Mouse (Mus musculus) G1E-ER4 (cell line): ENCODE results near the gene Brpf3. TPM values are rescaled to one million over a fixed set of nuclear protein-coding genes. Genes with fewer than 3 reads are reported as not detected.

Experiments used
- GATA1 ChIP-seq: IDR thresholded peaks from one replicate; pipeline ENCODE4 v1.8.0; 2012; ENCODE audit warnings: low read length, inconsistent platforms
- polyA plus RNA-seq: library from polyadenylated mRNA; stranded (reverse); fragments of >175 nt; gene quantifications from 2 replicates; pipeline ENCODE4 v1.2.3, GENCODE M21; 2012

The Brpf3 gene
- polyA plus RNA-seq, 1 experiment: 25.0 TPM

DNA sequence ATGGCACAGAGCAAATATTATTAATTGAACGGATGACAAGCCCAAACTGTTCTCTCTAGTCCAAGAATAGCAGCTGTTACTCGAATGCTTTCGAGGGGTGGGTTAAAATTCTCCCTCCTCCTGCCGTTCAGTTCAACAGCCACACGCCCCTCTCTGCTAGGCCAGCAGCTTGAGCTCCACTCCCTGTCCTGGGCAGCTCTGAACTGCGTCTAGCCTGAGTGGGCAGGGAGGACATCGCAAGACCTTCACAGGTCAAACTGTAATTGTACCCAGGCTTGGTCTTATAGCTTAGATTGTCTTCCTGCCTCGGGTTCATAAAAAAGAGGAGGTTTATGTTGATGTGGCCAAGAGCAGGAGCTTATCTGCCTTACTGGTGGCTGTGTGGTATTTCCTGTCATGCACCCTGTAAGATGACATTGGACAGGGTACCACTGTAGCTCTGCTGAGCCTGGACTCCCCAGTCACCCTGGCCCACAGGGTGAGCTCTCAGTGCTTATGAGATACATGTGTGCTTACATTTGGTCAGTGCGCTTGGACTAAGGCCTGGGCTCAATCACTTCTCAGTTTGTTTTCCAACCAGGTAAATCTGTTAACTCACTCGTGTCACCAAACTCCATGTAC is 14.6 kb downstream of the Brpf3 start:
- no peak for TF ChIP-seq GATA1

DNA sequence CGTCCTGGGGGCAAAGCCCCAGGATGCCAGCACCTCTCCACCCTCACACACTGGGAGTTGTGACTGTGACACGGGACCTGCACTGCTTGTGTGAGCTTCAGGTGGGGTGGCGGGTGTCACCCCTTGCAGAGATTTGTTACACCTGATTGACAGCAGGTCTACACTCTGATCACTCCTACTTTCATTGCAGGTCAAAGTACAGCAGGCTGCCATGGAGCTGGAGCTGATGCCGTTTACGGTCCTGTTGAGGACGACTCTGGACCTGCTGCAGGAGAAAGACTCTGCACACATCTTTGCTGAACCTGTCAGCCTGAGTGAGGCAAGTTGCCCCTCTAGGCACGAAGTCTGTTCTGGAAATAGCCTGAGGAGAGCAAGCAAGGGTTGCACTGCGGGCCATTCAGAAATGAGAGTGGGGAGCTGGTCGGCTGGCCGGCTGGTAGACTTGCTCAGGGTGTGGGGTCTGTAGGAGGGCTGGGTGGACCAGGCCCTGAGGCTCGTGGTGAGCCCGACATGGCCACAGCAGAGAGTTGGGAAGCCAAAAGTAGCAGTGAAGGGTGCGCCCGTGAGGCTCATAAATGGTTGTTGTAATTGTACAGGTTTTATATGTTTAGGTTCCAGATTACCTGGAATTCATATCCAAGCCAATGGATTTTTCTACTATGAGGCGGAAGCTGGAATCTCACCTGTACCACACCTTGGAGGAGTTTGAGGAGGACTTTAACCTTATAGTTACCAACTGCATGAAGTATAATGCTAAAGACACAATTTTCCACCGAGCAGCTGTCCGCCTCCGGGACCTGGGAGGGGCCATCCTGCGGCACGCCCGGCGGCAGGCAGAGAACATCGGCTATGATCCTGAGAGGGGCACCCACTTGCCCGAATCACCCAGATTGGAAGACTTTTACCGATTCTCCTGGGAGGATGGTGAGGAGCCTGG is 16.3 kb downstream of the Brpf3 start:
- TF ChIP-seq GATA1: no peak

DNA sequence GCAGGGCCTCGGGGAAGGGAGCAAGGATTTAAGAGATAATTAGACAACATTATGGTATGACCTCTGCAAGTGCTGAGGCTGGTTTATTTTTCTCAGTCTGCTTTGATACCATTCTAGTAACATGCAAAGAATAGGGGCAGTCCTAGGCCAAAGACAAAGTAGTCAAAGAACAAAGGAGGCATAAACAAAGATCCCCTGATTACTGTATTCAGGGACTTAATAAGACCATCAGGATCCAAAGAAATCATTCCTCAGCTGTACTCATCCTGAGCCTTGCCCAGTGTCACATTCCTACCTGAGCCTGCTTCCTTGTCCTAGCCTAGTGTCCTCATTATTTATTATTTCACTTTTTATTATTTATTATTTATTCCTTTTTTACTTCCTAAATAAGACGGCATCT is 19.3 kb downstream of the Brpf3 start:
- TF ChIP-seq GATA1: no peak

DNA sequence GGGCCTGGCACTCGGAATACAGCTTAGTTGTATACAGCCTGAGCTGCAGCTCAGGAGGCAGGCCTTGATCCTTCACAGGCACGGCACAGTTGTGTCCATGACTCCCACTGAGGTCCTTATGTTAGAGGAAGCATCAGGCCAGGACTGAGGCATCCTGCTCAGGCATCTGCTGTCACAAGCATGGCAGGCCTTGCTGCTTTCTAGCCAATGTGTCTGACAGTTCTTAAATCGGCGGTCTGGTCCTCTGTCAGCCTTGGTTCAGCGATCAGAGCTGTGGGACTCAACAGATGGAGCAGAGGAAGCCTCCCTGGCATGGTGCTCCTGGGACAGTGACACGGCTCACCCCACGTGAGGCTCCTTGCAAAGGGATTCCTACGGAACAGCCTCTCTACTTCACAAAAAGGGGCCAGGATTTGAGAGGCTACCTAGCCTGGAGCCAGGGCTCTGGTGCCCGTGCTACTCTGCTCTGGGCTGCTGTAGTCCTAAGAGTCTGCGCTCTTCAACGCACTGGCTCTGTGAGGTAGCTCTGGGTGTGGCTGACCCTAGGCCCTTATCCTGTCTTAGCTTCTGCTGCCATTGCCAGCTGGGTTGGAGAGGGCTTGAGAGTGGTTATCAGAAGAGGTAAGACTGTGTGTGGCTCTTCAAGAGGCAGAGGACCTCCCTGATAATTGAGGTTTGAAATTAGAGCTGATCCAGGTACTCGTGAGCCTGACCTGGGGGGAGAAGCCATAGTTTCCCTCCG is 22.3 kb downstream of the Brpf3 start:
- TF ChIP-seq GATA1: peak; percentile 42

DNA sequence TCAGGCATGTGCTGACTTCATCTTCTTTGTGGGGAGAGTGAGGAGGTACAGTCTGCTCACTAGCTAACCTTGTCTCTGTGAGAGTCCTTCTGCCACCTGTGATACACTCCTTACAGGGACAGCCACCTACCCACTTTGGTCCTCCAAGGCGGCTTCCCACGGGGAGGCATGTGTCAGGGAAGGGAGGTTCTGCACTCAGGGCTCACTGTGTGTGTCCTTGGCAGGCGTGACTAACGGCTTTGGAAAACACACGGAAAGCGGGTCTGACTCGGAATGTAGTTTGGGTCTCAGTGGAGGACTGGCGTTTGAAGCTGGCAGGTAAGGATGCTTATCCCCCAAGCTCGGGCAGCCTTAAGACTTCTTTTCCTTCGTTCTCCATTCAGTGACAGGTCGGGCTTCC is 22.9 kb downstream of the Brpf3 start:
- TF ChIP-seq GATA1: no peak

DNA sequence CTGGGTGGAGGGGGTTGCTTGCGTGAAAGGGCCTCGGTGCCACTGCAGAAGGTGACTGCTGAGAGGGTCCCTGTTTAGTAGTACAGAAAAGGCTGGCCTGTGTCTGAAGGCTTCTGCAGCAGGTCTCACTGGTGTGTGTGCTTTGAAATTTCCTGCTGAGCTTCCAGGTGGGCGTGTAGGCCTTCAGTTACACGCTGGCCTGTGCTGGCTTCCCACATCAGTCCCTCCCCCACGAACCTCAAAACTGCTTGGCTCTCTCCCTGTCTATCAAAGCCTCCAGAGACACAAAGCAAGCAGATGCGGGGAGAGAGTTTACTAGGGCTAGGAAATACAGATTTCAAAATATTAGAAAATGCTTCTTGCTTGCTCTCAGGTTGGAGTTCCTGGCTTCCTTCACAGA is 24.0 kb downstream of the Brpf3 start:
- no peak for TF ChIP-seq GATA1

DNA sequence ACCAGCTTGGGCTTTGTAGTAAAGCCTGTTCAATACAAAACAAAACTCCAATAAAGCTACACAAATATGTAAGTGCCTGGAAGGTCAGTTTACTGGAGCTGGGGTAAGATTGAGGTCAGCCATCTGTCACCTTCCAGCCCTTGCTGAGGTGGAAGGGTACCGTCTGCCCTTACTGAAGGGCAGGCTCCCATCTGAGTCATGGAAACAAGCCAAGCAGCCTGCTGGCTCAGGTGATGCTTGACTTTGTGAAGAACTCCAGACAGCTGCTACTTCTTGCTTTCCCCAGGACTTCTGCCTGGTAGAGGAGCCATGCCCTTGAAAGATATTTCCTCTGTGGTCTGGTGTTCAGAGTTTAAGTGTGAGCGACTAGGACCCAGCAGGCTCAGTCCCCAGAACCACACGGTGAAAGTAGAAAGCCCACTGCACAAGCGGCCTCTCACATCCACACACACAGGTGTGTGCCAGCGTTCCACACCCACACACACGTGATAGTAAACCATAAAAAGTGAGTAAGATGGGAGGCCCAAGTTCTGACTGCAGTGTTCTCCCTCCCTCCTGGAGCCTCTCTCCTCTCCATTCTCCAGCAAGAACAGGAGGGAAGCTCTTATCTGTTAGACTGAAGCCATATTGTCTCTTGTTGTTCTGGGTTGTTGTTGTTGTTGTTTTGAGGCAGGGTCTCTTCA is 24.6 kb downstream of the Brpf3 start:
- no peak for TF ChIP-seq GATA1

DNA sequence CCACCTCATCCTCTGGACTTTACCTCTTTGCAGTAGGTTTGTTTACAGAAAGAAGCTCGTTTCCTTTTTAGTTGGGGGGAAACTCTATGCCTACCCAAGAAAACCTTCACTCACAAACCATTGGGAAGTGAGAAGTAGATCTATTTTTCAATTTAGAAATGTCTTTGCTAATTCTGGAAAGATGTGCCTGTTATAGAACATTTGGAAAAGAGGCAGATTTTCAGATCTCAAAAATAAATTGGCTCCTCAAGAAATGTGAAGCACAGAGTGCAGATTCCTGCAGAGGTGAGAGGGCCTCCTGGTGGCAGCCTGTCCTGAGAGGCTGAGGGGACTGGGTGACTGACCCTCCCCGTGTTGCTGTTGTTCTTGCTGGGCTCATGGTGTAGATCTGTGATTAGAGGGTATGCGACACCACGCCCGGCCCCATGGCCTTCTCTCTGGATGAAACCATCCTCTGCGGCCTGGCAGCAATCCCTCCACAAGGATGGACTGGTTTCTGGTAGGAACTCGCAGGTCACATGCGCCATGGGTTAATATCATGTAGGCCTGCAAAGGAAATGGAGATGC is 26.9 kb downstream of the Brpf3 start:
- TF ChIP-seq GATA1: no peak

DNA sequence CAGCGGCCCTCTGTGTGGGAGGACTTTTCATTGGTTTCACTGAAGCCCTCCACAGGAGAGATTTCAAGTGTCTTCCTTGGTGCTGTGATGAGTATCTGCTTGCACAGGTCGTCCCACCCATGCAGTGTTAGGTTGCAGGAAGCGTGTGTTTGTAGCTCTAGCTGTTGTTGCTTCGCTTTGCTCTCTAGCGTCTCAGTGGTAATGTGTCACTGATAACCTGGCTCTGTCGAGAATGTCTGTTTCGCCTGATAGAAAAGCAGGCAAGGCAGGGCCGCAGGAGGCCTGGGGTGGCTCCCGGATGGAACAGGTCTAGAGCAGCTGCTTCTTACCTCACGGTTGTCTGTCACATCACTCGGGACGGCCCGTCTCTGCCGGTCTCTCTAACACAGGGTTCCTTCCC is 28.2 kb downstream of the Brpf3 start:
- no peak for TF ChIP-seq GATA1

DNA sequence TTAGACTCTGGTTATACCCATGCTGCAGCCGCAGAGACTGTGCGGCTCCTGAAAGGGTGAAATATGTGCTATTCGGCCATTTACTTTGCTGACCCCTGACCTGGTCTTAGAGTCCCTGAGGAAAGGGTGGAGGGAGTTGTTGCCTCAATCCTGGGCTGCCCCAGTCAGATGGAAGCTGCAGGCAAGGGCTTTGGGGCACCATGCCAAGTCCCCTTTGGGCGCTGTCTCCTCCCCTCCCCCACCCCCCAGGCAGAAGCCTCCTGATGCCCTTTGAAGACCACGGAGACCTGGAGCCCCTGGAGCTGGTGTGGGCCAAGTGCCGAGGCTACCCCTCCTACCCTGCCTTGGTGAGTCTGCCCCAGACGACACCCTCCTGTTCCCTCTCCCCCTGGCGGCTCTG is 30.2 kb downstream of the Brpf3 start:
- TF ChIP-seq GATA1: no peak

DNA sequence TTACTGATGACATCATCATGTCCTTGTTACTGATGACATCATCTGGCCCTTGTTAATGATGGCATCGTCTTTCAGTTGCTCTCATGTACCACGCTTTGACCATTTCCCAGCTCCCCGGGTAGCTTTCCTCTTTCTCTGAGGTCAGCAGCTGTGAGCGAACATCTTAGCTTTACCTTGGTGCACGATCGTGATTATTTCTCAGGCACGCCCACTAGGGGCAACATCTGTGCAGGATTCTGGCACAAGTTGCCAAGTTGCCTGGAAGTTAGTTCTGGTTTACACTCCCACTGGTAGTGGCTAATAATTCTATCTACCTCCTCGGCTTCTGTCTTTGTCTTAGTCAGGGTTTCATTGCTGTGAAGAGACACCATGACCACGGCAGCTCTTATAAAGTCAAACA is 31.1 kb downstream of the Brpf3 start:
- no peak for TF ChIP-seq GATA1

DNA sequence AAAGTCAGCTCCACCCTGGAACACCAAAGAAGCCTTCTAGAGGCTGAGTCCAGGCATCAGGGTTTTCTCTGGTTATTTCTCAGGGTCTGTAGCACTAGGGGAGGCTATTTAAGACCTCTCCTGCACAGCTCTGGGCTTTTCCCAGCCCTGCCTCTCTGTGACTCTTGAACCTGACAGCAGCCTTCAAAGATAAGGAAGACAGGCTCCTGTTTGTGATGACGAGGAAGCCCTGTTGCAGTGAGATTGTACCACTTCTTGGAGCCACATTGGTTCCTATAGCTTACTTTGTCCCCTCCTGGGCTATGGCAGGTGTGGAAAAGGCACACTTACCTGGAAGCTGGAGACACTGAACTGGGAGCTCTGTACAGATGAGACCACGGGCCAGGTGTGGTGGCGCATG is 32.0 kb downstream of the Brpf3 start:
- no peak for TF ChIP-seq GATA1

DNA sequence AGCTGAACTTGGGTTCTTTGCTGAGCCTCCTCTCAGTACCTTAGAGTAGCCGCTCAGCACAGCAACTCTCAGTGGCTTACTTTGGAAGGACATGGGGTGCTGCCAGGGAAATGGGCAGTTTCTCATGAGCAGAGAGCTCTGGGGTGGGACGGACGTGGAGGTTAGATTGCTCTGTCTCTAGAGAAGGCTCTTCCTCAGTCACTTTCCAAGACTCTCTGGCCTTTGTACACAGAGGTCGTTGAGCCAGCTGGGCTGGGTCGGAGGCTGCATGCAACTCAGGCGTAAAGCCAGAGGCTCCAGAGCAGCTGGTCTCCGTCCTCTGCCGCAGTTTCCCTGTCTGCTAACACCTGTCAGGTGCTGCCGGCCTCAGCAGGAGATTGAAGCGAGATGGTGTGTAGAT is 33.8 kb downstream of the Brpf3 start:
- no peak for TF ChIP-seq GATA1

DNA sequence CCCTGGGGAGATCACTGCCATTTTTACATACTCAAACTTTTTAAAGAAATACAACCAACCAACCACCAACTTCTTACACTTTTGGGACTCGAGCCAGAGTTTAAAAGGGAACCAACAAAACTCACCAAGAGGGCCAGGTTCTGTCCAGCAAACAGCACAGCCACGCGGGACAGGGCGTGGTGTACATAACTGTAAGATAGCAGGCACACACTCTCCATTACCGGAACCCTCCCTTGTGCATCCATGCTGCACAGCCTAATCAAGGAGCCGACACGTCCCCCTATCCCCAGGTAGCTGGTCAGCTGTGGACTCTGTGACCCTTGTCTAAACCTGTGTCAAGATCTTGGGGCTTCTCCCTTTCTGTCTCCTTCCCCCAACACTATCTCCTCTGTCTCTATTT is 37.0 kb downstream of the Brpf3 start:
- TF ChIP-seq GATA1: no peak

DNA sequence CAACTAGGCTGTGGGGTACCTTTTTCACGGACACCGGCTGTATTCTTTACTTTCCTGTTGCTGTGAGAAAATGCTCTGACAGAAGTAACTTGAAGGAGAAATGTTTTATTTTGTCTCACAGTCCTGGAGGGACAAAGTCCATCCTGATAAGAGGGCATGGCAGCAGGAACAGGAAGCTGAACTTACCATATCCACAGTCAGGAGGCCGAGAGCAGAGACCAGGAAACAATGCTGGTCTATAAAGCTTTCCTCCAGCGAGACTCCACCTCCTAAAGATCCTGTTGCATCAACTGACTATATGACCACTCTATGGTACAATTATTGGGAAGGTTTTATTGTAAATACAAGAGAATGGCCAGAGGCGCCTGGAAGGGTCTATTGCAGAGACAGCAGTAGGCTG is 42.8 kb downstream of the Brpf3 start:
- no peak for TF ChIP-seq GATA1
